Mouse (Mus musculus) fat pad, adult 2 months (tissue): ENCODE measurements around the gene Tchhl1.
"Not testable (repeated sequence)": the region's sequence is repeated elsewhere in the genome, so short reads cannot be mapped to it uniquely, and the experiment has no call there.

ENCODE experiments used
- DNase-seq: peaks from one replicate; pipeline ENCODE4 v3.0.0-alpha.2; 2011; ENCODE audit warnings: low read depth, low spot score; ENCODE audit errors: extremely low read depth

Tchhl1 gene

GRCm38 (mm10) chr3:93468561-93468960 is at the start of gene Tchhl1:
Tchhl1 (plus strand) TSS chr3:93468754.
- no peak for DNase-seq

- no peak for DNase-seq
These were observed 36.9 kb upstream of the Tchhl1 start for GRCm38 (mm10) chr3:93431673-93432072.

- no peak for DNase-seq
These were observed 26.5 kb upstream of the Tchhl1 start, which contains the start of gene Tchh for GRCm38 (mm10) chr3:93442030-93442429. Tchh (plus strand) TSS chr3:93442330.

GRCm38 (mm10) chr3:93443501-93444101 is 25.0 kb upstream of the Tchhl1 start:
- DNase-seq, result no peak

- DNase-seq, result no peak
These were observed 24.0 kb upstream of the Tchhl1 start for GRCm38 (mm10) chr3:93444343-93445164.

- no peak for DNase-seq
These were observed 23.3 kb upstream of the Tchhl1 start for GRCm38 (mm10) chr3:93445165-93445705.

- DNase-seq, result no peak
These were observed 22.3 kb upstream of the Tchhl1 start for GRCm38 (mm10) chr3:93446128-93446755.

GRCm38 (mm10) chr3:93446756-93447137 is 21.8 kb upstream of the Tchhl1 start:
- DNase-seq, result not testable (repeated sequence)

- DNase-seq, result no peak
These were observed 21.3 kb upstream of the Tchhl1 start for GRCm38 (mm10) chr3:93447138-93447841.

GRCm38 (mm10) chr3:93466556-93466955 is 2.0 kb upstream of the Tchhl1 start:
- DNase-seq, result no peak

- DNase-seq, result no peak
These were observed 1.4 kb upstream of the Tchhl1 start for GRCm38 (mm10) chr3:93467130-93467529.

- no peak for DNase-seq
These were observed 1.1 kb downstream of the Tchhl1 start for GRCm38 (mm10) chr3:93469629-93470028.

GRCm38 (mm10) chr3:93480053-93480452 is 11.5 kb downstream of the Tchhl1 start:
- DNase-seq, result no peak

GRCm38 (mm10) chr3:93481982-93482616 is 13.5 kb downstream of the Tchhl1 start:
- no peak for DNase-seq

GRCm38 (mm10) chr3:93485611-93486010 is 17.1 kb downstream of the Tchhl1 start:
- no peak for DNase-seq

GRCm38 (mm10) chr3:93488541-93488940 is 20.0 kb downstream of the Tchhl1 start:
- DNase-seq, result no peak

- no peak for DNase-seq
These were observed 23.6 kb downstream of the Tchhl1 start for GRCm38 (mm10) chr3:93492176-93492575.

GRCm38 (mm10) chr3:93493992-93494391 is 25.4 kb downstream of the Tchhl1 start:
- no peak for DNase-seq

- DNase-seq, result not testable (repeated sequence)
These were observed 26.2 kb downstream of the Tchhl1 start for GRCm38 (mm10) chr3:93494774-93495173.

GRCm38 (mm10) chr3:93497131-93497530 is 28.6 kb downstream of the Tchhl1 start:
- DNase-seq, result no peak
